Mouse (Mus musculus) lung, embryonic 14.5 days (tissue): ENCODE data around the gene Ndufa7. TPM values are rescaled to one million over a fixed set of nuclear protein-coding genes. Genes with fewer than 3 reads are reported as not detected.

Source experiments
- ATAC-seq: fragments of 200-750 bp; cut with Nextera tagmentation; 2 replicates; pipeline ENCODE4 v1.8.0; 2017; ENCODE audit warnings: mild to moderate bottlenecking, moderate TSS enrichment, moderate library complexity; ENCODE audit not compliant: insufficient read depth
- DNase-seq: peaks from one replicate; pipeline ENCODE4 v3.0.0-alpha.2; 2015
- H3K27ac ChIP-seq: fragments of 300-500 bp; sonication (generic); 2 replicates; pipeline ENCODE4 v1.5.1; 2014; ENCODE audit warnings: low read depth, mild to moderate bottlenecking, moderate library complexity
- H3K27me3 ChIP-seq: fragments of 300-500 bp; sonication (generic); 2 replicates; pipeline ENCODE4 v1.6.1; 2014; ENCODE audit warnings: low read length, control low read depth; ENCODE audit not compliant: insufficient read depth
- H3K36me3 ChIP-seq: fragments of 300-500 bp; sonication (generic); 2 replicates; pipeline ENCODE4 v1.6.1; 2014; ENCODE audit warnings: control low read depth; ENCODE audit not compliant: insufficient read depth
- H3K4me1 ChIP-seq: fragments of 300-500 bp; sonication (generic); 2 replicates; pipeline ENCODE4 v1.6.1; 2014; ENCODE audit warnings: antibody characterized with exemption, control low read depth; ENCODE audit not compliant: insufficient read depth
- H3K4me2 ChIP-seq: fragments of 300-500 bp; sonication (generic); 2 replicates; pipeline ENCODE4 v1.6.1; 2014; ENCODE audit warnings: mild to moderate bottlenecking
- H3K4me3 ChIP-seq: fragments of 300-500 bp; sonication (generic); 2 replicates; pipeline ENCODE4 v1.5.1; 2014; ENCODE audit warnings: low read depth, low read length
- H3K9ac ChIP-seq: fragments of 300-500 bp; sonication (generic); 2 replicates; pipeline ENCODE4 v1.6.1; 2014
- H3K9me3 ChIP-seq: fragments of 300-500 bp; sonication (generic); 2 replicates; pipeline ENCODE4 v1.6.1; 2016; ENCODE audit warnings: low read depth, low read length, control low read depth
- CTCF ChIP-seq: IDR thresholded peaks from 2 replicates; pipeline ENCODE4 v1.5.1; 2016; ENCODE audit warnings: antibody characterized with exemption, low read depth
- WGBS: fragments of 180-500 bp; shearing (Covaris S2); extraction: QIAGEN DNeasy Blood & Tissue Kit; methylation state at CpG from one replicate; pipeline ENCODE4 v1.1.7; 2014; 5-methylcytosine and 5-hydroxymethylcytosine counted together
- polyA plus RNA-seq: library from polyadenylated mRNA; unstranded; fragments of >200 nt; fragmentation: Nextera tagmentation; extraction: Ambion mirVana; gene quantifications from 2 replicates; pipeline ENCODE4 v1.2.1, GENCODE M21; 2014

The Ndufa7 gene
- polyA plus RNA-seq, 1 experiment from 2014 or later = 474 TPM

DNA sequence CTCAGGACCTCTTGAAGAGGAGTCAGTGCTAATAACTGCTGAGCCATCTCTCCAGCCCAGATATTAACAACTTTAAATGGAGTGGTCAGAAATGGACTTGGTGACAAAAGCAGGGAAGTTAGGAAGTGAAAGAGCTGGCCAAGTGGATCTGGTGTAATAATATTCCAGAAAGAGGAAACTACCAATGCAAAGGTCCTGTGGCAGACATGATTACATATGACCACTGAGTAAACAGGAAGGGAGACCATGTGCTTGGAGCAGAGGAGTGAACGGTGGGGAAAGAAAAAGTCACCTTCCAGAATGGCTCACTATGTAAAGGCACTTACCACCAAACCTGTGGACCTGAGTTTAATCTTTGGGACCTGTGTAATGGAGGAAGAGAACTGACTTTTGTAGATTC, 25.1 kb upstream of the Ndufa7 start:
- Histone ChIP-seq H3K27ac (no peak overlapping the region), H3K27me3 (no peaks in the 10 kb centered on the region), H3K4me2 (no peak overlapping the region), H3K36me3 (no peaks in the 10 kb centered on the region), H3K4me3 (no peak overlapping the region), H3K4me1 (no peaks in the 10 kb centered on the region), H3K9ac (no peak overlapping the region), H3K9me3 (no peaks in the 10 kb centered on the region)
- no peak for TF ChIP-seq CTCF
- 41% methylated on average over 1 of the region's 1 CpGs for WGBS
- DNase-seq (no peak), ATAC-seq (no peak)

DNA sequence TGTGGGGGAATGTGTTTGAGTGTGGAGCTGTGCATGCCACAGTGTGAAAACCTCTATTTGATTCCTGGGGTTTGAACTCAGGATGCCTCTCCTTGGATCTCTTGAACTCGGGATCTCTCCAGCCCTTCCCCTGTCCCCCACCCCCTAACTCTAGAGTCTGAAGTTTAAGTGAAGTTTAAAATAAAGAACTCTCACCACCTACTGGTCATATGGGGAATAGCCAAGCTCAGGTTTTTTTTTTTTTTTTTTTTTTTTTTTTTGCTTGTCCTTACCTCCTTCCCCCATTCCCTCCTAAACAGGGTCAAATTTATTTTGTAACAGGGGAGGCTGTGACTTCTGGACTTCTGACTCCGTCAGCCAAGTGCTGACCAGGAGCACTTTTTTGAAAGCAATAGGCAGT, 22.2 kb upstream of the Ndufa7 start:
- Histone ChIP-seq H3K4me1 (no peaks in the 10 kb centered on the region), H3K9me3 (no peaks in the 10 kb centered on the region), H3K4me3 (no peak overlapping the region), H3K36me3 (no peaks in the 10 kb centered on the region), H3K27ac (no peak overlapping the region), H3K4me2 (no peak overlapping the region), H3K27me3 (no peaks in the 10 kb centered on the region), H3K9ac (no peak overlapping the region)
- TF ChIP-seq CTCF = peak; percentile 67
- ATAC-seq = no peak
- 3% methylated on average over 2 of the region's 2 CpGs for WGBS
- peak; percentile 51 for DNase-seq

DNA sequence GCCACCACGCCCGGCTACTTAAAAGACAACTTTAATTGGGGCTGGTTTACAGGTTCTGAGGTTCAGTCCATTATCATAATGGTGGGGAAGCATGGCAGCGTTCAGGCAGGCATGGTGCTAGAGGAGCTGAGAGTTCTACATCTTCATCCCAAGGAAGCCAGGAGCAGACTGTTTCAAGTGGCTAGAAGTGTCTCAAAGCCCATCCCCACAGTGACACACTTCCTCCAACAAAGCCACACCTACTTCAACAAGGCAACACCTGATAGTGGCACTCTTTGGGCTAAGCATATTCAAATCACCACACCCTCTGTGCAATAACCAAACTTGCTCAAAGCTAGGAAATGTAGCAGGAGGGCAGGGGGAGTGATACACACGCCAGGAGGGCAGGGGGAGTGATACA, 20.2 kb upstream of the Ndufa7 start:
- Histone ChIP-seq H3K9ac (no peak overlapping the region), H3K9me3 (no peaks in the 10 kb centered on the region), H3K4me2 (no peak overlapping the region), H3K36me3 (no peaks in the 10 kb centered on the region), H3K27ac (no peak overlapping the region), H3K4me1 (no peaks in the 10 kb centered on the region), H3K27me3 (no peaks in the 10 kb centered on the region), H3K4me3 (no peak overlapping the region)
- TF ChIP-seq CTCF = no peak
- 52% methylated on average over 4 of the region's 4 CpGs for WGBS
- ATAC-seq (no peak), DNase-seq (no peak)

DNA sequence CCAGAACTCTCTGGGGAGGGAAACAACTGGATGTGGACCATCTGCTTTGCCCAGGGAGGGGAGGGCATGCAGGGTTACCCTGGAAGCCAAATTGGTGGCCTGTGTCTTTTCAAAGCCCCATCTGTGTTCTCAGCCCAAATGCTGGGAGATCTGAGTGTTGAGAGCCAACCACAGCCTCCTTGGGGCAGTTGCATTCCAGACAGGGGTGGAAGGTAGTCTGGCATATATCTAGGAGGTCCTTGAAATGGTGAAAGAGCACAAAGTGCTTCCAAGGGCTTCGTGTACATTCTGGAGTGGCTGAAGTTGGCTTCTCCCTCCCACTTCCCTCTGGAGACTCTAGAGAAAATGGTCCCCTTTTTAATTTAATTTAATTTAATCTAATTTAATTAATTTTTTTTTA, 19.6 kb upstream of the Ndufa7 start:
- DNase-seq (no peak), ATAC-seq (no peak)
- Histone ChIP-seq H3K4me3 (no peak overlapping the region), H3K27ac (no peak overlapping the region), H3K9ac (no peak overlapping the region), H3K27me3 (no peaks in the 10 kb centered on the region), H3K4me2 (no peak overlapping the region), H3K36me3 (no peaks in the 10 kb centered on the region), H3K9me3 (no peaks in the 10 kb centered on the region), H3K4me1 (no peaks in the 10 kb centered on the region)
- WGBS = 29% methylated on average over 1 of the region's 1 CpGs
- TF ChIP-seq CTCF = no peak

DNA sequence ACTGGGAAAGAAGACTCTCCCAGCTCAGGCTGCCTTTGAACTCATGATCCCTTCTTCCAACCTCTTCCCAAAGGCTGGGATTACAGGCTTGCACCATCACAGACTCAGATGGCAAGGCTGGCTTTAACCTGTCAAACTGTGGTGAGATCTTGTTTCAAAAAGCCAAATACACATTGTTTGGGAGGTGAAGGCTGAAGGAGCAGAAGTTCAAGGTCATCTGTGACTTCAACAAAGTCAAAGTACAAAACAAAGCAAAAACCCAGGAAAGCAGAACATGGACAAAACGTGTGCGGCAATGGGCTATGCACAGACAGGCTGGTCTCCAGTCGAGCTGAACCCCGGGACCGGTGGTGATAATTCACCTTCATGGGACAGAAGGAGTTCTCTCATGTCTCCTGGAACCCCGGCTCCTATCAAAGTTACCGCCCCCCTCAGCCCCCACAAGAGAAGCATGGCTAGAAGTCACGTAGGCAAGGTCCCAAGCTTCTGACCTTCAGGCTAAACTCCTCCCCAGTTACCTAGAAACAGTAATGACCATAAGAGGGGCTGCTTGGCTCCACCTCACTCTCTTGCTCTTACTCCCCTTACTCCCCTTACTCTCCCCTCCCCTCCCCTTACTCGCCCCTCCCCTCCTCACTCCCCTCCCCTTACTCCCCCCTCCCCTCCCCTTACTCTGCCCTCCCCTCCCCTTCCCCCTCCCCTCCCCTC, 17.0 kb upstream of the Ndufa7 start:
- no peak overlapping the region for H3K27ac ChIP-seq
- peaks cover 3% of the 10 kb centered on the region; the same call in 1 of the 2 replicates for H3K4me1 ChIP-seq
- DNase-seq = no peak
- TF ChIP-seq CTCF = no peak
- H3K4me2 ChIP-seq = no peak overlapping the region
- no peak overlapping the region for H3K4me3 ChIP-seq
- no peak overlapping the region for H3K9ac ChIP-seq
- H3K36me3 ChIP-seq = no peaks in the 10 kb centered on the region
- no peaks in the 10 kb centered on the region for H3K27me3 ChIP-seq
- ATAC-seq = no peak
- WGBS = 38% methylated on average over 9 of the region's 9 CpGs
- no peaks in the 10 kb centered on the region for H3K9me3 ChIP-seq

DNA sequence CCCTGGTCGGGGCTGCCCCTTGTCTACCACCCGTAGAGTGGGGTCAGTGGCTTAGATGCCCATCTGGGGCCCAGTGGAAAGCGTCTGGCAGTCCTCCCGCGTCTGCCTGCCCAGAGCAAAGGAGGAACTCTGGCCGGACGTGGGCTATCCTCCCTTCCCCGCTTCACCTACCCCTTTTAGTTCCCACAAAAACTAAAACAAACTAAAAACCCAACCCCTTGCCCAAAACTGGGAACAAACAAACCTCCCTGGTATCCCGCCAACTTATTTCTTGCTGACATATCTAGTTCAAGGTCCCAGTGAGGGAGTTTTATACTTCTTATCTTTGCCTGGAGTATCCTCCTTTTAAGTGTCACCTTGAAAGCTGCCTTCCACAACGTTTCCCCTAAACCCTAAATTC, 16.2 kb upstream of the Ndufa7 start:
- Histone ChIP-seq H3K4me2 (no peak overlapping the region), H3K4me3 (no peak overlapping the region), H3K4me1 (peaks cover 9% of the 10 kb centered on the region; the same call in 1 of the 2 replicates), H3K9me3 (no peaks in the 10 kb centered on the region), H3K27me3 (no peaks in the 10 kb centered on the region), H3K27ac (no peak overlapping the region), H3K9ac (no peak overlapping the region), H3K36me3 (no peaks in the 10 kb centered on the region)
- TF ChIP-seq CTCF = no peak
- DNase-seq (no peak), ATAC-seq (no peak)
- WGBS = 31% methylated on average over 10 of the region's 10 CpGs

DNA sequence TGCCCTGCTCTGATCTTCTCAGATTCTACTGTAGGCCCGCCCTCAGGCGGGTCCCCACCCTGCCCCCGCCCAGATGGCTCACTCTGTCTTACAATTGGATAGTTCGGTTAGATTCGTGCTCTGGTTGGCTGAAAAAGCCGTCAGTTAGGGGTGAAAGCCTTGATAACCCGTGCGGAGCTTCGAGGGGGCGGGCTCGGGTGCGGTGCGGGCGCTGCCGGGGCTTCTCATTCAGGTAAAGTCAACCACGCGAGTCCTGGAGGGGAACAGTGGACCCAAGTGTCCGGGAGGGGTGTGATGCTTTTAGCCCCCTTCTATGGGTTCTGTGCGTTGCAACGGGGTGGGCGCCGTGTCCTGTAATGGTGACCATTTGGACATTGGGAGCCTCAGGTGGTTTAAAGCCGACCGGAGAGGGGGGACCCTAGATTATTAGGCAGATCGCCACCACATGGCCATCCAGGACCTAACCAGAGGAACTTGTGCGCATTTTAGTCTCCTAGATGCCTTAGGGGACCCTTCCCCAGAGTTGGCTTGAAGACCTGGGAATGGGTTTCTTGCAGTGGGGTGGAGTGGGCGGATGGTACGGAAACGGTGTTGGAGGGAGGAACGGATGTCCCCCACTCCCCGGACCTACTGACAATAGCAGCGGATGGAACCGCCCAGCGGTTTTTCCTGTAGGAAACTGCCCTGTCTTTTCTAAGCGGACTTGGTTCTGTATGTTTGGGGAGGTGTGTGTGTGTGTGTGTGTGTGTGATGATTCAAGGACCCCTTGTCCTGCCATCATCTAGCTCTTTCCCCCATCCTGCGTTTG, 13.8 kb upstream of the Ndufa7 start, which contains the start of gene Kank3:
Gene Kank3 (plus strand): TSS at position 186 of the 808 bp plus-strand sequence.
- Histone ChIP-seq H3K4me1 (peaks cover 9% of the 10 kb centered on the region; the same call in 1 of the 2 replicates), H3K4me2 (peak within 1 kb of the TSS; percentile 93), H3K27me3 (no peaks in the 10 kb centered on the region), H3K4me3 (peak within 1 kb of the TSS; percentile 57), H3K36me3 (no peaks in the 10 kb centered on the region), H3K9me3 (no peaks in the 10 kb centered on the region), H3K27ac (peak within 1 kb of the TSS; percentile 69; the same call in 1 of the 2 replicates), H3K9ac (peak within 1 kb of the TSS; percentile 45)
- no peak for TF ChIP-seq CTCF
- DNase-seq (peak; percentile 99), ATAC-seq (peak; percentile 98)
- under 1% methylated on average over 36 of the region's 36 CpGs for WGBS
